Mouse (Mus musculus): Measurements from ENCODE around the gene Mrtfb. TPM values are rescaled to one million over a fixed set of nuclear protein-coding genes. Genes with fewer than 3 reads are reported as not detected.
A peak's percentile ranks its signal among the peaks of the same experiment; 100 is the strongest.

Gene Mrtfb
- polyA plus RNA-seq, 1 experiment = 18.6 TPM

- Histone ChIP-seq H3K27ac (ENCODE audit: insufficient read depth, low read length) (0 out of 2 replicates have a peak overlapping the region, but pooled peaks have one; percentile 70), H3K27me3 (ENCODE audit: control insufficient read depth, insufficient read depth, low read length) (no peaks in the 10 kb centered on the region), H3K4me1 (ENCODE audit: control insufficient read depth, insufficient read depth, low read length) (peaks cover 6% of the 10 kb centered on the region; the same call in 1 of the 2 replicates), H3K4me3 (replicated peaks; ENCODE audit: insufficient read depth, low read depth, low read length) (peak overlapping the region; percentile 90)
- TF ChIP-seq POLR2A (IDR thresholded peaks at IDR 0.05; ENCODE audit: borderline replicate concordance, insufficient read depth, low read length) (no peak), CTCF (IDR thresholded peaks at IDR 0.05; ENCODE audit: borderline replicate concordance, insufficient read depth, low read depth, low read length) (no peak)
- 4% methylated on average over 63 of the region's 64 CpGs for WGBS
- no peak for DNase-seq
Measured at GRCm38 (mm10) chr16:13256667-13257527, 616 bp downstream of the Mrtfb start.

GRCm38 (mm10) chr16:13257528-13257835 is 1.2 kb downstream of the Mrtfb start:
- no peak for TF ChIP-seq CTCF (IDR thresholded peaks at IDR 0.05; ENCODE audit: borderline replicate concordance, insufficient read depth, low read depth, low read length)
- no peak for TF ChIP-seq POLR2A (IDR thresholded peaks at IDR 0.05; ENCODE audit: borderline replicate concordance, insufficient read depth, low read length)
- H3K27ac ChIP-seq (ENCODE audit: insufficient read depth, low read length) = no peak overlapping the region
- 37% methylated on average over 5 of the region's 5 CpGs for WGBS

GRCm38 (mm10) chr16:13259026-13259425 is 2.7 kb downstream of the Mrtfb start:
- no peak overlapping the region for H3K27ac ChIP-seq (ENCODE audit: insufficient read depth, low read length)
- no peak overlapping the region for H3K4me3 ChIP-seq (replicated peaks; ENCODE audit: insufficient read depth, low read depth, low read length)
- DNase-seq = no peak
- WGBS = 94% methylated on average over 2 of the region's 2 CpGs
- H3K27me3 ChIP-seq (ENCODE audit: control insufficient read depth, insufficient read depth, low read length) = no peaks in the 10 kb centered on the region
- H3K4me1 ChIP-seq (ENCODE audit: control insufficient read depth, insufficient read depth, low read length) = peaks cover 6% of the 10 kb centered on the region; the same call in 1 of the 2 replicates
- TF ChIP-seq CTCF (IDR thresholded peaks at IDR 0.05; ENCODE audit: borderline replicate concordance, insufficient read depth, low read depth, low read length) (no peak), POLR2A (IDR thresholded peaks at IDR 0.05; ENCODE audit: borderline replicate concordance, insufficient read depth, low read length) (no peak)

More at GRCm38 (mm10) chr16:13257528-13257835, 1.2 kb downstream of the Mrtfb start:
- Histone ChIP-seq H3K4me3 (replicated peaks; ENCODE audit: insufficient read depth, low read depth, low read length) (peak overlapping the region; percentile 90), H3K27me3 (ENCODE audit: control insufficient read depth, insufficient read depth, low read length) (no peaks in the 10 kb centered on the region), H3K4me1 (ENCODE audit: control insufficient read depth, insufficient read depth, low read length) (peaks cover 6% of the 10 kb centered on the region; the same call in 1 of the 2 replicates)
- no peak for DNase-seq

GRCm38 (mm10) chr16:13266312-13266711 is 10.0 kb downstream of the Mrtfb start:
- Histone ChIP-seq H3K4me1 (ENCODE audit: control insufficient read depth, insufficient read depth, low read length) (no peaks in the 10 kb centered on the region), H3K27ac (ENCODE audit: insufficient read depth, low read length) (no peak overlapping the region), H3K4me3 (replicated peaks; ENCODE audit: insufficient read depth, low read depth, low read length) (no peak overlapping the region), H3K27me3 (ENCODE audit: control insufficient read depth, insufficient read depth, low read length) (no peaks in the 10 kb centered on the region)
- WGBS = 62% methylated on average over 3 of the region's 3 CpGs
- no peak for DNase-seq
- TF ChIP-seq POLR2A (IDR thresholded peaks at IDR 0.05; ENCODE audit: borderline replicate concordance, insufficient read depth, low read length) (no peak), CTCF (IDR thresholded peaks at IDR 0.05; ENCODE audit: borderline replicate concordance, insufficient read depth, low read depth, low read length) (no peak)

- H3K4me3 ChIP-seq (replicated peaks; ENCODE audit: insufficient read depth, low read depth, low read length) = no peak overlapping the region
- 71% methylated on average over 3 of the region's 3 CpGs for WGBS
- no peak for TF ChIP-seq POLR2A (IDR thresholded peaks at IDR 0.05; ENCODE audit: borderline replicate concordance, insufficient read depth, low read length)
- no peak for TF ChIP-seq CTCF (IDR thresholded peaks at IDR 0.05; ENCODE audit: borderline replicate concordance, insufficient read depth, low read depth, low read length)
Measured at GRCm38 (mm10) chr16:13267350-13267904, 11.1 kb downstream of the Mrtfb start.

GRCm38 (mm10) chr16:13269426-13269825 is 13.1 kb downstream of the Mrtfb start:
- Histone ChIP-seq H3K27ac (ENCODE audit: insufficient read depth, low read length) (no peak overlapping the region), H3K27me3 (ENCODE audit: control insufficient read depth, insufficient read depth, low read length) (no peaks in the 10 kb centered on the region), H3K4me1 (ENCODE audit: control insufficient read depth, insufficient read depth, low read length) (no peaks in the 10 kb centered on the region), H3K4me3 (replicated peaks; ENCODE audit: insufficient read depth, low read depth, low read length) (no peak overlapping the region)
- DNase-seq = no peak
- 96% methylated on average over 2 of the region's 2 CpGs for WGBS
- TF ChIP-seq CTCF (IDR thresholded peaks at IDR 0.05; ENCODE audit: borderline replicate concordance, insufficient read depth, low read depth, low read length) (no peak), POLR2A (IDR thresholded peaks at IDR 0.05; ENCODE audit: borderline replicate concordance, insufficient read depth, low read length) (no peak)

More at GRCm38 (mm10) chr16:13267350-13267904, 11.1 kb downstream of the Mrtfb start:
- Histone ChIP-seq H3K27me3 (ENCODE audit: control insufficient read depth, insufficient read depth, low read length) (no peaks in the 10 kb centered on the region), H3K27ac (ENCODE audit: insufficient read depth, low read length) (no peak overlapping the region), H3K4me1 (ENCODE audit: control insufficient read depth, insufficient read depth, low read length) (no peaks in the 10 kb centered on the region)
- no peak for DNase-seq

GRCm38 (mm10) chr16:13276258-13276657 is 20.0 kb downstream of the Mrtfb start:
- Histone ChIP-seq H3K4me1 (ENCODE audit: control insufficient read depth, insufficient read depth, low read length) (no peaks in the 10 kb centered on the region), H3K27me3 (ENCODE audit: control insufficient read depth, insufficient read depth, low read length) (no peaks in the 10 kb centered on the region), H3K4me3 (replicated peaks; ENCODE audit: insufficient read depth, low read depth, low read length) (no peak overlapping the region), H3K27ac (ENCODE audit: insufficient read depth, low read length) (no peak overlapping the region)
- TF ChIP-seq POLR2A (IDR thresholded peaks at IDR 0.05; ENCODE audit: borderline replicate concordance, insufficient read depth, low read length) (no peak), CTCF (IDR thresholded peaks at IDR 0.05; ENCODE audit: borderline replicate concordance, insufficient read depth, low read depth, low read length) (no peak)
- WGBS = 97% methylated on average over 2 of the region's 2 CpGs
- no peak for DNase-seq
